Mouse (Mus musculus): ENCODE measurements around the gene Raf1. TPM values are rescaled to one million over a fixed set of nuclear protein-coding genes. Genes with fewer than 3 reads are reported as not detected.
A peak's percentile ranks its signal among the peaks of the same experiment; 100 is the strongest.

Gene Raf1
- polyA plus RNA-seq, 1 experiment from 2014 or later: 39.3 TPM

GRCm38 (mm10) chr6:115687753-115688152 lies 11.3 kb upstream of the Raf1 start:
- no peak for ATAC-seq (ENCODE audit: low read depth)
- 56% methylated on average over 3 of the region's 3 CpGs for WGBS (ENCODE audit: insufficient replicate concordance)
- Histone ChIP-seq H3K27me3 (ENCODE audit: control insufficient read depth, insufficient read depth, low read depth, low read length) (no peaks in the 10 kb centered on the region), H3K4me3 (ENCODE audit: low read depth, low read length) (no peak overlapping the region), H3K9ac (ENCODE audit: low read depth, low read length) (no peak overlapping the region), H3K4me1 (ENCODE audit: control insufficient read depth, low read depth, low read length) (peaks cover 9% of the 10 kb centered on the region), H3K4me2 (ENCODE audit: low read depth, low read length) (no peak overlapping the region), H3K9me3 (replicated peaks; ENCODE audit: control insufficient read depth, low read length) (no peaks in the 10 kb centered on the region), H3K27ac (ENCODE audit: low read length) (no peak overlapping the region), H3K36me3 (ENCODE audit: control insufficient read depth, insufficient read depth) (no peaks in the 10 kb centered on the region)

GRCm38 (mm10) chr6:115684851-115685646 lies 8.6 kb upstream of the Raf1 start:
- Histone ChIP-seq H3K4me1 (ENCODE audit: control insufficient read depth, low read depth, low read length) (peaks cover 9% of the 10 kb centered on the region), H3K9ac (ENCODE audit: low read depth, low read length) (no peak overlapping the region), H3K4me2 (ENCODE audit: low read depth, low read length) (peak overlapping the region; percentile 10; the same call in 1 of the 2 replicates), H3K27me3 (ENCODE audit: control insufficient read depth, insufficient read depth, low read depth, low read length) (no peaks in the 10 kb centered on the region), H3K9me3 (replicated peaks; ENCODE audit: control insufficient read depth, low read length) (no peaks in the 10 kb centered on the region), H3K27ac (ENCODE audit: low read length) (no peak overlapping the region), H3K4me3 (ENCODE audit: low read depth, low read length) (peak overlapping the region; percentile 10; the same call in 1 of the 2 replicates), H3K36me3 (ENCODE audit: control insufficient read depth, insufficient read depth) (no peaks in the 10 kb centered on the region)
- ATAC-seq (ENCODE audit: low read depth): peak; percentile 77
- 40% methylated on average over 11 of the region's 11 CpGs for WGBS (ENCODE audit: insufficient replicate concordance)

GRCm38 (mm10) chr6:115684271-115684670 lies 7.8 kb upstream of the Raf1 start:
- Histone ChIP-seq H3K9ac (ENCODE audit: low read depth, low read length) (no peak overlapping the region), H3K36me3 (ENCODE audit: control insufficient read depth, insufficient read depth) (no peaks in the 10 kb centered on the region), H3K4me3 (ENCODE audit: low read depth, low read length) (no peak overlapping the region), H3K27me3 (ENCODE audit: control insufficient read depth, insufficient read depth, low read depth, low read length) (no peaks in the 10 kb centered on the region), H3K27ac (ENCODE audit: low read length) (no peak overlapping the region), H3K4me1 (ENCODE audit: control insufficient read depth, low read depth, low read length) (peaks cover 9% of the 10 kb centered on the region), H3K9me3 (replicated peaks; ENCODE audit: control insufficient read depth, low read length) (no peaks in the 10 kb centered on the region), H3K4me2 (ENCODE audit: low read depth, low read length) (no peak overlapping the region)
- ATAC-seq (ENCODE audit: low read depth): no peak
- 85% methylated on average over 2 of the region's 2 CpGs for WGBS (ENCODE audit: insufficient replicate concordance)

DNA sequence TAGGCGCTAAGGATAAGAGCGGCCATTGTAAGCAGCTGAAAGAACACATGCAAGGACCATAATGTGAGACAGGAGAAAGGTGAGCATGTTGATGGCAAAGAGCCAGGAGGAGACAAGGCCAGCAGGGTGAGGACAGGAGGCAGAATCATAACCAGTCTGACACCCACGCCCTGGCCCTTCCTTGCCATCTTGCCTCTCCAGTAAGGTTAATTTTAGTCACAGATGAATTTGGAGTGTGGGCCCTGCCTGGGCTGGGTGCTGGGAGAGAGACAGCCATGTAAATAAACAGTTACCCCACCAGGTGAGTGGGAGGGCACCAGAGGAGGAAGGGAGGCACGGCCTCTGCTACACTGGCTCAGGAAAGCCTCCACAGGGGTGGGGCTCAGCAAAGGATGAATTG lies 4.6 kb upstream of the Raf1 start:
- Histone ChIP-seq H3K9ac (ENCODE audit: low read depth, low read length) (no peak overlapping the region), H3K4me2 (ENCODE audit: low read depth, low read length) (no peak overlapping the region), H3K4me1 (ENCODE audit: control insufficient read depth, low read depth, low read length) (peaks cover 18% of the 10 kb centered on the region), H3K27me3 (ENCODE audit: control insufficient read depth, insufficient read depth, low read depth, low read length) (no peaks in the 10 kb centered on the region), H3K9me3 (replicated peaks; ENCODE audit: control insufficient read depth, low read length) (no peaks in the 10 kb centered on the region), H3K27ac (ENCODE audit: low read length) (no peak overlapping the region), H3K36me3 (ENCODE audit: control insufficient read depth, insufficient read depth) (no peaks in the 10 kb centered on the region), H3K4me3 (ENCODE audit: low read depth, low read length) (no peak overlapping the region)
- no peak for ATAC-seq (ENCODE audit: low read depth)
- WGBS (ENCODE audit: insufficient replicate concordance): 77% methylated on average over 4 of the region's 4 CpGs

DNA sequence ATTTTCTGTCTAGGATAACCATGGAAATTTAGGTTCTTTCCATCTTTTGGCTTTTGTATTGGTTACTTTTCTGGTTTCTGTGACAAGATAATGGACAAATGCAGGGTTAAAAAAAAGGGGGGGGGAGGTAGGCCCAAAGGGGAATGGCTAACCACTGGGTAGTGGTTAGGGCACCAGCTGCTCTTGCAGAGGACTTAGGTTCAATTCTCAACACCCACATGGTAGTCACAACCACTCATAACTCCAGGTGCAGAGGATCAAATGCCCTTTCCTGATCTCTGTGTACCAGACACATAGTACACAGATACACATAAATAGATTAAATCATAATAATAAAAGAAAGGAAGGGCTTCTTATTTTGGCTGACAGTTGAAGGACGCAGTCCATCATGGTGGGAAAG lies 1.6 kb upstream of the Raf1 start:
- Histone ChIP-seq H3K27me3 (ENCODE audit: control insufficient read depth, insufficient read depth, low read depth, low read length) (no peaks in the 10 kb centered on the region), H3K27ac (ENCODE audit: low read length) (no peak overlapping the region), H3K4me2 (ENCODE audit: low read depth, low read length) (no peak overlapping the region), H3K9ac (ENCODE audit: low read depth, low read length) (no peak overlapping the region), H3K4me3 (ENCODE audit: low read depth, low read length) (no peak overlapping the region), H3K9me3 (replicated peaks; ENCODE audit: control insufficient read depth, low read length) (no peaks in the 10 kb centered on the region), H3K36me3 (ENCODE audit: control insufficient read depth, insufficient read depth) (no peaks in the 10 kb centered on the region), H3K4me1 (ENCODE audit: control insufficient read depth, low read depth, low read length) (peaks cover 19% of the 10 kb centered on the region)
- no peak for ATAC-seq (ENCODE audit: low read depth)
- WGBS (ENCODE audit: insufficient replicate concordance): 90% methylated on average over 1 of the region's 1 CpGs

- no peak overlapping the region for H3K27ac ChIP-seq (ENCODE audit: low read length)
- no peaks in the 10 kb centered on the region for H3K36me3 ChIP-seq (ENCODE audit: control insufficient read depth, insufficient read depth)
- H3K4me1 ChIP-seq (ENCODE audit: control insufficient read depth, low read depth, low read length): peaks cover 19% of the 10 kb centered on the region
- H3K27me3 ChIP-seq (ENCODE audit: control insufficient read depth, insufficient read depth, low read depth, low read length): no peaks in the 10 kb centered on the region
- no peak for ATAC-seq (ENCODE audit: low read depth)
- no peak overlapping the region for H3K9ac ChIP-seq (ENCODE audit: low read depth, low read length)
- H3K4me3 ChIP-seq (ENCODE audit: low read depth, low read length): peak overlapping the region; percentile 94
- H3K4me2 ChIP-seq (ENCODE audit: low read depth, low read length): peak overlapping the region; percentile 83
- WGBS (ENCODE audit: insufficient replicate concordance): 88% methylated on average over 7 of the region's 7 CpGs
- H3K9me3 ChIP-seq (replicated peaks; ENCODE audit: control insufficient read depth, low read length): no peaks in the 10 kb centered on the region
These were observed 1.0 kb upstream of the Raf1 start for GRCm38 (mm10) chr6:115677441-115677840.

DNA sequence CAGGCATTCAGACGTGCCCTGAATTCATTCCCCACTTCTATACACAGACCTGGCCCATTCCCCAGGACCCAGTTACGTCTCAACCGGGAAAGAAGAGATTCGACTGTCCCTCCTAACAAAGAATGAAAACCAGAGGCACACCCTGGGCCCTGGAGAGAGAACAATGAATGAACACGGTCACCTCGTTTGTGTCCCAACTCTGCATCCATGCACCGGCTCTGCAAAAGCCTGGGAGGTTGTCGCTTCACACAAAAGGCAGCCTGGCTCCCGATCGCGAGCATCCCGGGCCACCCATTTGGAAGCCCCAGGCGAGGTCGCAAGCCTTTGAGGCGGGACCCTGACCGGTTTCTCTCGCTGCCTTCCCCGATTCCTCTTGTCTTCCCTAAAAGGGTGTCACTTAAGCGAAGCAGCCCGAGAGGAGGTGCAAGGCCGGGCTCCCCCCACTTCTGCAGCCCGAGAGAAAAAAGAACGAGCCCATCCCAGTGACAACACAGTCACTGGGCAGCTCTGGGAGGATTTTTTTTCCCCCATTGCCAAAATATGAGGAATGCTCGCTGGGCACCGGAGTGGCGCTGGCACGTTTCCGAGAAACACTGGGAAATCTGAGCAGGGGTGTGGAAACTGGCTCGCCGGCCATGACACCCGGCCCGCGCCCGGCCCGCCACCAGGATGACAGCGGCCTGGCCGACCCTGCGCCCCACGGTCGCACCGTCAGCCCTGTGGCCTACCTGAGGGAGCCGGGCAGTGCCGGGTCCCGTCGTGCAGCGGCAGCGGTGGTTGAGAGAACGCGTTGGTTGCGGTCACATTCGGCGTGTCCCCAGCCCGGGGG lies 713 bp downstream of the Raf1 start:
- Histone ChIP-seq H3K4me3 (ENCODE audit: low read depth, low read length) (peak overlapping the region; percentile 94), H3K4me2 (ENCODE audit: low read depth, low read length) (peak overlapping the region; percentile 83), H3K27me3 (ENCODE audit: control insufficient read depth, insufficient read depth, low read depth, low read length) (no peaks in the 10 kb centered on the region), H3K4me1 (ENCODE audit: control insufficient read depth, low read depth, low read length) (peaks cover 19% of the 10 kb centered on the region), H3K9me3 (replicated peaks; ENCODE audit: control insufficient read depth, low read length) (no peaks in the 10 kb centered on the region), H3K9ac (ENCODE audit: low read depth, low read length) (peak overlapping the region; percentile 99), H3K27ac (ENCODE audit: low read length) (peak overlapping the region; percentile 98), H3K36me3 (ENCODE audit: control insufficient read depth, insufficient read depth) (no peaks in the 10 kb centered on the region)
- peak; percentile 49 for ATAC-seq (ENCODE audit: low read depth)
- WGBS (ENCODE audit: insufficient replicate concordance): under 1% methylated on average over 53 of the region's 53 CpGs

GRCm38 (mm10) chr6:115675166-115675507 lies 1.3 kb downstream of the Raf1 start:
- Histone ChIP-seq H3K4me3 (ENCODE audit: low read depth, low read length) (peak overlapping the region; percentile 94), H3K27me3 (ENCODE audit: control insufficient read depth, insufficient read depth, low read depth, low read length) (no peaks in the 10 kb centered on the region), H3K27ac (ENCODE audit: low read length) (peak overlapping the region; percentile 98), H3K4me1 (ENCODE audit: control insufficient read depth, low read depth, low read length) (peaks cover 23% of the 10 kb centered on the region), H3K36me3 (ENCODE audit: control insufficient read depth, insufficient read depth) (no peaks in the 10 kb centered on the region), H3K9me3 (replicated peaks; ENCODE audit: control insufficient read depth, low read length) (no peaks in the 10 kb centered on the region), H3K9ac (ENCODE audit: low read depth, low read length) (peak overlapping the region; percentile 99), H3K4me2 (ENCODE audit: low read depth, low read length) (peak overlapping the region; percentile 83)
- 1% methylated on average over 13 of the region's 13 CpGs for WGBS (ENCODE audit: insufficient replicate concordance)
- ATAC-seq (ENCODE audit: low read depth): no peak

GRCm38 (mm10) chr6:115674316-115674715 lies 2.1 kb downstream of the Raf1 start:
- Histone ChIP-seq H3K27ac (ENCODE audit: low read length) (no peak overlapping the region), H3K4me3 (ENCODE audit: low read depth, low read length) (peak overlapping the region; percentile 94), H3K4me2 (ENCODE audit: low read depth, low read length) (peak overlapping the region; percentile 83), H3K4me1 (ENCODE audit: control insufficient read depth, low read depth, low read length) (peaks cover 24% of the 10 kb centered on the region), H3K36me3 (ENCODE audit: control insufficient read depth, insufficient read depth) (no peaks in the 10 kb centered on the region), H3K9ac (ENCODE audit: low read depth, low read length) (peak overlapping the region; percentile 99), H3K27me3 (ENCODE audit: control insufficient read depth, insufficient read depth, low read depth, low read length) (no peaks in the 10 kb centered on the region), H3K9me3 (replicated peaks; ENCODE audit: control insufficient read depth, low read length) (no peaks in the 10 kb centered on the region)
- 7% methylated on average over 2 of the region's 2 CpGs for WGBS (ENCODE audit: insufficient replicate concordance)
- ATAC-seq (ENCODE audit: low read depth): no peak

Data from liver, embryonic 16.5 days (tissue).